Mouse (Mus musculus) left cerebral cortex, postnatal 10 days (tissue): ENCODE measurements at regions not wholly inside any gene's neighbourhood (a gene's known extent, or its start where the extent isn't known, plus 50 kb on each side); places are given as distances from the start of the nearest gene placed in this dataset.

Experiments used
- DNase-seq, 2 experiments: peaks; one replicate each; pipeline ENCODE4 v3.0.0; 2021 to 2022; ENCODE audit warnings: low spot score in 2 of 2, mixed read lengths in 1 of 2; ENCODE audit errors: extremely low spot score in 1 of 2
- intact Hi-C: fragments of 180-260 bp; cut with DNase I; formaldehyde crosslinking; loops from one replicate; pipeline ENCODE4 v1.15.1; 2025

DNA sequence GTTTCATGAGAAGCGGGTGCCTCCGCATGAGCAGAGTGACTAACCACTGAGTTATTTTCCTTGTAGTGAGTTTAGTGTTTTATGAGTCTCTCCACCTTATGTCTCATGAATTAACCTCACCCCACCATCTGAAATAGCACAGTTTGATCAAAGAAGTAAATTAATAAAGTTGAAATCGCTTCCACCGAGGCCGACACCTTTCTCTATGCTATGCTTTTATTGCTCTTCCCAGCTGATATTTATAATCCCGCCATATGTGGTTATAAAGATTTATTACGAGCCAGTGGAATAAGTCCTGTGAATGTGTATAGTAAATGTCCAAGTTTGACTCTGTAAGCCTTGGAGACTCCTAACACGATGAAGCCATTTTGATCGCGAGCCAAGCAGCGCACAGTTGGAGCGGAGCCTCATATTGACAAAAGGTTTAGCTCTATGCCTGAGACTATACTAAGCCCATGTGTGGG lies 329.3 kb downstream of the Foxa2 start:
- intact Hi-C loops, result no loop called here
- no peak for DNase-seq

DNA sequence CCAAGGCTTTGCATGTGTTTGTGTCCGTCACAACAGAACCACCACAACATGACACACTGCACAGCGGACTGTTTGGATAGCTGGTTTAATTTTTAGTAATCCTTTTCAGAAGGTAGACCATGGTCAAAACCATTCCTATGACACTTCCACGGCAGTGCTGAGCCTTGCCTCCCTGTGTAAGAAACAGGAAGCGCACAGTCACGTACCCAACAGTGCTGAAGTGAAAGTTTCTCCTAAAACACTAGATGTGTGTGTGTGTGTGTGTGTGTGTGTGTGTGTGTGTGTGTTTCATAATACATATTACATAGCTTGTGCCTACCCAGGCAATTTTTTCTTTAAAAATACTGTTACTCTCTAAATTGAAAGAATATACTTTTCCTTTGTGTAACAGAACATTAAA lies 331.0 kb downstream of the Foxa2 start:
- no peak for DNase-seq
- intact Hi-C loops, result no loop called here

DNA sequence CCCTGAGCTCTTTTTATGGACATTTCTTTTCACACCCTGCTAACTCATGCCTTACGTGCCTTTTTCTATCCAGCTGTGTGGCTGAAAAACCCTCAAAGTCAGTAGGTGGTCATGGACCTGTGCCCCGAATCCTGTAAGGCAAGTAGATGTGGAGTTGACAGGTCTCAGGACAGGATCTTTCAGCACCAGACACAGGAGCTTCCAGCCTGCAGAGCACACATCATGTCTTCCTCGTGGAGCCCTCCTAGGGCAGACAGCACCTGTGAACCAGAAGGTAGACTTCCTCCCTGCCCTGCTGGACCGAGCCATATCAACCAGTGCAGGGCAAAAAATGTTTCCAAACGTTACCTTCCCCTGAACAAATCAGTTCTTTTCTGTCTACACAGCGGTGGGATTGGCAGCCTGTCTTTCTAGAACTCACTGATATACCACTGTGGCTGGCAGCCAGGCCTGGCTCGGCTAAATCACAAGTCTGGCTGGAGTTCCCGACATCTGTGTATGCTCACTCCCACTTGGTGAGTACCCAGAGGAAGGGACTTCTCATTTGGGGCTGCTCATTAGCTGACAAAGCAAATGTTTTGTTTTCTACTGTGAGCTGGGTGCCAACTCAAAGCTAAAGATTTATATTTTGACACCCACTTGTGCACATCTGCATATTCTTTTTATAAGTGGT lies 336.0 kb downstream of the Foxa2 start:
- DNase-seq, result peak in 1 of 2 experiments; percentile 7
- intact Hi-C loops, result no loop called here

DNA sequence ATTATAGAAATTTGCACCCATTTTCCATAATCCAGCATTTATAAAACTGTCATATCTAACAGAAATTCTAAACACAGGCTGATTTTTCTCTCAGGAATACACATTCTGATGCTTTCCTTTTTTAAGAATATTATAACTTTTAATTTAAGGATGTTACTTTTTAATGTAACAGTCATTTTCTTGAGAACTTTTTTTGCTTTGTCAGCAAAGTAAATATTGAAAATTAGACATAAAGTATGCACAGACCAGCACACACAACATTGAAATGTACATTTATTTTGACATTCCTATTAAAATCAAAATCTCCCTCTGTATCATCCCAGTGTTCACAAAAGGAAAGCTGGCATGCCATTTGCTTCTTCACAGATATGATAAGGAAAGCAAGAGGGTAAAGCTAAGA lies 337.0 kb downstream of the Foxa2 start:
- intact Hi-C loops, result no loop called here

DNA sequence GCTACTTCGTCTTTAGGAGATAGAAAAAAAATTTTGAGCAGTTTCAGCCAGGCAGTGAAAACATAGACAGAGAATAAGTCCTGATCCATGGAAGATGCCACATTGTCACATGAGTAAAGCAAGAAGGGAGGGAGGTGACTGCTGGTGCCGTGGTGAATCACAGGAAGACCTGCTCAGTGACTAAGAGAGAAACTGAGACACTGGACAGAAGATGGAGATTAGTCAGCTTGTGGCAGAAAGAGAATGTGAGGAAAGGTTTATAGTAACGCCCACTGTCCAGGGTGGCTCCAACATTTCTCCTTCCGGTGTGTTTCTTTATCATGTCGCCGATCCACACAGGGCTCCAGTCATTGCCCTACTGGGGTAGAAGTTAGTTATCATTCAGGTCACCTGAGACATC lies 339.6 kb downstream of the Foxa2 start:
- intact Hi-C loops, result no loop called here

More for the DNA sequence above, 337.0 kb downstream of the Foxa2 start:
- DNase-seq, result no peak

DNA sequence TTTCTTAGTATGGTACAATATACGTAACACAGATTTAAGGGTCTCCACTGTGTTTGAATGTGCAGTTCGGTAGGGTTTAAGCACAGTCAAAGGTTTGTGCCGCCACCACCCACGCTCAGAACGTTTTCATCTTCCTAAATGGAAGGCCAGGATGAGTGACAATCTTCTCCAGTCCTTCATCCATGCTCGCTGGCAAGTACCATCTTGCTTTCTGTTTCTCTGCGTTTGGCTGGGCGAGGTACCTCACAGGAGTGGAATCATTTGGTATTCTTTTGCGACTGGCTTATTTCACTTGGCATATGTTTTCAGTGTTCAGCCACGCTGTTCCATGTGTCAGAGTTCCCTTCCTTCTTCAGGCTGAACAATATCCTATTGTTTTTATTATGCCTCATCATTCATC lies 342.3 kb downstream of the Pax1 start:
- DNase-seq, result no peak
- intact Hi-C loops, result no loop called here

More for the DNA sequence above, 339.6 kb downstream of the Foxa2 start:
- DNase-seq, result no peak

DNA sequence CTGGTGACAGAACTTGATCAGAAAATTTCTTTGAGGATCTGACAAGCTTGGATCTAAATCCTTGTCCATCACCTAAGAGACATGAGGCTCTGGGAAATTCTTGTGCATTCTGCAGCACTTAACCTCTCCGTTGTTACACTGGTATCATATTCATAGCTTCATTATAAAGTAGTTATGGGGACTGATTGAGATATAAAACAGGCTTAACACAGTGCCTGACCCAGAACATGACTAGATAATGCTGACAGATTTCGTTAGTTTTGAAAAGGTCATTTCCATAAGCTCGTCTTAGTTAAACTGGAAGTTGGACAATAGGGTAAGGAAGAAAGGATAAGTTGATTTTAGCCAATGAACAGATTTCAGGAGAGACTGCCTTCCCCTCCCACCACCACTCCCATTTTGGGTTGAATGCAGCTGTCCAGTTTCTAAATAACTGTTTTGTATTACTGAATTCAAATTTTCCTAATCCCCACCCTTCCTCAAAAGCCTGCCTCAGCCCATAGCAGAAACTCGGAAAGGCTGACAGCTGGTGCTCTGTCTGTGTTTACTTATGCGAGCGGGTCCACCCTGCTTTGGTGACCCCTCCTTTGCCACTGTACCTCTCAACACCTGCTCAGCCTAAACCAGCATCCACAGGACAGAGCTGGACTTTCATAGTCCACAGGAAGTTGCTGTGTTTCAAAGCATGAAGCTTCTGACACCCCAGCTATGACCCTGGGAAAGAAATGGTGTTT lies 340.8 kb downstream of the Pax1 start:
- no peak for DNase-seq
- intact Hi-C loops, result no loop called here

DNA sequence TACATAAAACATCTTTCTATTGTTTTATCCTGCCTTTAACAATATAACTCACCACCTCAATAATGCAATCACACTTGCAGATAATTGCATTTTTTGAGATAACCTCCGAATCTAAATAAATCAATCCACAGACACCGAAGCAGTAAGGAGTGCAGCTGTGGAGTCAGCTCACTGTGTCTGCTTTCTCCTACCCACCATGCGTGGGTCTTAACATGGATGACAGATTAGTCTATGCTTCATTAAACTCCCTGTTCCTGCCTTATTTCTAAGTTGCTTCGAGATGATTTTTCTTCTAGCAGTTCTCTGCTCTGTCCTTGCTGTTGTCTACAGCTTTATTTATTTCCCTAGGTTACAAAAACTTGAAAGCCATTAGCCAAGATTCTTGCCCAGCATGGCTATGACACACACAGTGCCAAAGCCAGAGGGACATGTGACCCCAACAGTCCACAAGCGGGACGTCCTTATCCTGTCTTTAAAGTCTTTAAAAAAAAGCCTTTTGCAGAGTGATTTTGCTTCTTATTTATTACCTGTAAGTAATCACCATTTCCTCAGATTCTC lies 337.9 kb downstream of the Pax1 start:
- DNase-seq, result no peak
- intact Hi-C loops, result no loop called here

DNA sequence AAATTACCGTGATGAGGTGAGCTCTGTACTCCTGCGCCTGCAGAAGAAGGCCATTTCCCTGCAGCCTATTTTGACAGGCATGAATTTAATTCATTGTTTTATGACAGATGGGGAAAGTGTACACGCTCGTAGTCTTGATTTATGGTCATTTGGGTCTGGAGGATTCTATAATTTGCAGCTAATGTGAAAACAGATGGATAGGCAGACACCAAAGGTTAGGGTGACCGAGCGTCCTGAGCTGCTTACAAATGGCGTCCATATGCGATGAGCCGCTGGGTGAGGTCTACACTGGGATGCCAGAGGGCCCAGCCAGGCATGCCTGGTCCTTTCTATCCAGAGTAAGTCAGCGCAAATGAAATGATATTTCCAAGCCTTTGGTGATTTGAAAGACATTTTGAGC lies 330.2 kb downstream of the Pax1 start:
- DNase-seq, result no peak
- intact Hi-C loops, result no loop called here

DNA sequence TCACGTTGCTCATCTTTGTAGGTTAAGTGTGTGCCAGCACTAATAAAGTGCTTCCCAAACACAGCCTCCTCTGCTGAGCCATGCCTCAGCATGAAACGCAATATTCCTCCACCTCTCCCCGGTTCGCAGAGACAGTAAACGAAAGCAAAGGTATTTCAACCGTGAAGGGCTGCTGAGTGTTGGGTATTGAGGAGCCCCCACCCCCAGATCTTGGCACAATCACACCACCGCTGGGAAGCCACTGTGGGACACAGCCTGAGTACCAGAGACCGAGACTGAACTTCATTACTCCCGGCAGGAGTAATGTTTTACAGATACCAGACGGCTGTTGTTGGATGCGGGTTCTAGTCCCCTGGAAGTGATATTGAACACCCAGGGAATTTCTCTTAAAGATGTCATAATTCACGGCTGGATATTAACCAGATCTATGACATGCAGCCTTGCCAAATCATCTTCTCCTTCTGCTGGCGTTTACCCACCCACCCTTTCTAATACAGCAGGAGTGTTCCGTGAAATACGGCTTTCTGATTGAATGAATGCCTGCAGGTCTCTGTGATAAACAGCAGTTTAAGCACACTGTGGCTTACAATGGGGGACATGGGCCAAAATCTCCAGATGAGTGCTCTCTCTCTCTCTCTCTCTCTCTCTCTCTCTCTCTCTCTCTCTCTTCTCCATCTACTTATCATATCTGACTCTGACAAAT lies 328.9 kb downstream of the Pax1 start:
- DNase-seq, result no peak
- intact Hi-C loops, result no loop called here

DNA sequence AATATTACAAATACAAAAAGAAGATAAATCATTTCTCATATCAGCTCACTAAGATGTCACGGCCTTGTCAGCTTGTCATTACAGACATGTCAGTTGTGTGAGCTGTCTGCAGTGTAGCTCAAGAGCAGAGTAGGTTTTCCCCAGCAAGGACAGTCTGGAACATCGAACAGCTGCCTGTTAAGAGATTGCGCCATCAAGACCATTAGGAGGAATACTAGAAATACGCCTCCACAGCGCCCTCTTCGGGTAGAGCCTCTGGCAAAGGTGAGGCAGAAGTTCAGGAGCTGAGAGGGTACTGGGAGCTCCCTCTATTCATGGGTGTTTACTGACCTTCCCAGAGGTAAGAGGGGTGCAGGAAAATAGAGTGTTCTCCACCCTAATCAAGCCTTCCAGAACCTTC lies 327.0 kb downstream of the Pax1 start:
- peak in 1 of 2 experiments; percentile 34 for DNase-seq
- intact Hi-C loops, result no loop called here

DNA sequence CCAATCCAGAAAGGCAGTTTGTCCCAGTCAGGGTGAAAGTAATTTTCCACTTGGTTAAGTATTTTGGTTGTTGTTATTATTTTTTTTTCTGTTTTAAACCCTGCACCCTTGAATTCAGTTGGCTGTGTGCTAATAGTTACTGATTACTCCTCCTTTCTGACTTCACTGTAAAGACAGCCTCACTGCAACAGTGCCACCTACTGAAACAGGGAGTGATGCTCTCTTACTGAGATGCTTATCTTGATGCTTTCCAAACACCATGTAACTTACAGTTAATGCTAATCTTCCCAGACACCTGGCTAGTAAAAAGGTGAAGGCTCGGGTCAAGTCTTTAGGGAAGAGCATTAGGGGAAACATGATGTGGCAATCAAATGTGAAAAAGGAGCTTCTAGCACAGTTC lies 294.9 kb downstream of the Pax1 start:
- peak; percentile 26 to 29 for DNase-seq
- intact Hi-C loops, result loop anchor here (2.0 kb wide), 1 partner anchor 278 kb away; no protein-coding TSS in a partner anchor

DNA sequence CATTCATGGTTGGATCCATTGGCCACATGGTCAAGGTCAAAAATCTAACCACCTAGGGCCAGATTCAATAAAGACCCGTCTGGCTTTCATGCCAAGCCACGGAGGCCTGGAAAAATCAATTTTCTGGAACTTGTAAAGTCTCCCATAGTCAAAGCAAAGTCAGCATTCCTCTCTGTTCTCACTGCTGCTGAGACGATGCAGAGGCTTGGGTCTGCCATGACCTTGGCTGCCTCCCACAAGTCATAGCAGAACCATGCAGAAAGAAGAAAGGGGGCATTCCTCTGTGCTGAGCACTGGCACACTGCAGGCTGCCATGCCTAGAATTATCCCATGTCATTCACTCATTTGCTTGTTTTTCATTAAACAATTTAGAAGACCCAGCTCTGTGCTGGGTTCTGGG lies 288.5 kb downstream of the Pax1 start:
- intact Hi-C loops, result no loop called here
- no peak for DNase-seq

DNA sequence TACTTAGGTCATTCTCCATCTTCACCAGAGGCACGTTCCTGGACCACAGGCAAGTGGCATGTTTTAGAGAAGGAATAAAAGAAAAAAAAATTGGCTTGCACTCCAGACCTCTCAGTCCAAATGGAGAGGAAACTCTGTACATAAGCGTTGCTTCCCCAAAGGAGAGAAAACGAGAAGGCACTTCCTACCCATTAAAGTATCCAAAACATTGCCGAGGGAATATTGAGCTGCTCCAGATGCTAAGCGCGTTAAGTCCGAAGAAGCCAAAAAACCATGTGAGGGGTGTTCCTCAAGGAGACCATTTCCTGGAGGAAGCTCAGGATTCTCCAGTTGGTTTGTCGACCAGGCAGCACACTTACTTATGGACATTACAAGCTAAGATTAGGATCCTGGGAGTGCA lies 286.2 kb downstream of the Pax1 start:
- DNase-seq, result no peak
- intact Hi-C loops, result no loop called here

DNA sequence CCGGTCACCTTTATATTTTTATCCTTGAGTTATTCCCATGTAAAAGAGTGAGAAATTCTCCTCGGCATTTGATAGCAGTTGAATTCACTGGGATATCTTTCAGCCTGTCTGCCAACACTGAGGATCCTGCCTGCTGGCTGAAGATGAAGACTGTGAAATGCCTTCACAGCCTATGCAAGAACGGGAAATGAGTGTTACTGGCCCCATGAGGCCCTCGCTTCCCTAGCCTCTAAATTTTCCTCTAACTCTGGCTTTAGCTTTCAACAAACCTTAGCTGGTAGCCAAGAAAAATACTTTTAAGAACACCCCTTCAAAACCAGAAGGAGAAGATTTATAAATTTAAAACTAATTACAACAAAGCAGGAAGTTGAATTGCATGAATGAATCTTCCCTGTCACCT lies 285.8 kb downstream of the Pax1 start:
- DNase-seq, result no peak
- intact Hi-C loops, result no loop called here

DNA sequence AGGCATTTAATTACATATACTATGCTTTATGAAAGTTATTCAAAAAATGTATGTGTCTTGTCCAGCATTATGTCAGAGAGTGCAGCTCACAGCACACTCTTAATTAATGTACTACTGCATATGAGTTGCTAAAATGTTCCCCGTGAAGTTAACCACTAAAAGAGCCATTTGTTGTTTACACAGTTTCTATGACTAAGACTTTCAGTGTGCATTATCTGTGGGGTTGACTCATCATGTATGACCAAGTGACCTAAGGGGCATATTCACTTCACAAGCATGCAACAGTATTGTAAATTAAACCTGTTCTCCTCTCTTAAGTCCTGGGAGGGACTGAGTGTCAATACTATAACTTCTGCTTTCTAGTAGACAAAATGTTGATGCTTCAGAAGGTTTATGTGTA lies 276.2 kb downstream of the Pax1 start:
- intact Hi-C loops, result no loop called here
- DNase-seq, result no peak

DNA sequence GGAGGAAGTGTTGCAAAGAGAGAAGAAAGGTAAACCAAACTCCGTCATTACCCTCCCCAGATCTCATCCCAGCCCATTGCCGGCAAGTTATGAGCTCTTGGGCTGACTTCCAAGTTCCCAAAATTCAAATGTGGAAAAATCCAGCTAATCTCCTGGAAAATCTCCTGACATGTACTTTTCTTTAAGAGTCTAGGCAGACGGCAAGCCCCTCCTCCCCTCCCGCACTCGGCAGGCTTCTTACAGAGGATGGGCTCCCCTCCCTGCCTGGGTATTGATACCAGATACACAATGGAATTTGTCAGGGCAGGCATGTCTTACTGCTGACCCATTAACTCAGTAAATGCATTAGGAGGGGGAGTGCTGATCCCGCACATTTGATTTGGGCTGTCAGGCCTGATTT lies 271.0 kb downstream of the Pax1 start:
- no peak for DNase-seq
- intact Hi-C loops, result no loop called here

DNA sequence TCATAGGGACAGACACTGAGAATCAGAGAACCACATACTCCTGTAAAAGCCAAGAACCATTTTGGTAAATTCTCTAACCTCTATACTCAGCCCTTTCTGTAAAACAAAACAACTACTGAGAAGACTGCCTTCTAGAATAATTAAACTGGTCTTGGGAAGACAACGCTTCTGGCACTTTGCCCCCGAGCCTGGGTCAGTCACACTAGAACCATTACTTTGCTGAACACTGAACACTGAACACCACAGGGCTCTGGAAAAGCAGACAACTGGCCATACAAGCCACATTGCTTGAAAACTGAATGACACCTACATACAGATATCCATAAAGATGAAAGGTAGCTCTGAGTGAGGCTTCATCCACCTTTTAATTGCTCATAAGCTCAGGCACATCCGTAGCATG lies 268.0 kb downstream of the Pax1 start:
- no peak for DNase-seq
- intact Hi-C loops, result no loop called here

DNA sequence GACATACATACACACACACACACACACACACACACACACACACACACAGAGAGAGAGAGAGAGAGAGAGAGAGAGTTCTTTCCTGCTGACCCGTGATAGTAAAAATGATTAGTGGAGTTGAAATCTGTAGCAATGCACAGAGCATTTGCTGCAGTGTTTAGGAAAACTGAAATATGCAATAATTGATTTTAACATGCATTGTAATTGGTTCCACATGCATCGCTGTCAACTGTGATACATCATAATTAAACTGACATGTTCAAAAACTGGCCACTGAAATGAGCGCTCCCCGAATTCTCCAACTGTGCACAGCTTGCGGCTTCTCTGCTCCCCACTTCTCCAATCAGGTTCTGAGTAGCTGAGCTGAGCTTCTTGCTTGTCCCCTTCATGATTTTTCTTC lies 265.4 kb downstream of the Pax1 start:
- intact Hi-C loops, result no loop called here
- no peak for DNase-seq

DNA sequence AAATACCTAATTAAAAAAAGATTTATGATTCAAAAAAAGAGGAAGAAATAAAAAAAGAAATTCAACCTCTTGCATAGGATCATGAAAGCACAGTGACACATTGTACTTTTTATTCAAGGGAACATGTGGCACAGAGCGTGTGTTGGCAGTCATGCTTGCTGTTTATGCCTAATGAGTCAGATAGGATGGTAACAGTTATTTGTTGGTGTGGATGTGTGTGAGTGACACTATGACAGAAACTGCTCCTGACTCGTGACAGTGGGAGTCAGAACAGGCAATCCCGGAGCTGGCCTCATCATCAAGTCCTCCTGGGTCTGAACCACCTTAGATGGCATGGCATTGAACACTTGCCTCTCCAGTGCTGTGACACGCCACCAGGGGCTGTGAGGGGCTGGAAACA lies 261.4 kb downstream of the Pax1 start:
- no peak for DNase-seq
- intact Hi-C loops, result no loop called here
